Mouse (Mus musculus): ENCODE measurements around the gene Rcbtb2. TPM values are rescaled to one million over a fixed set of nuclear protein-coding genes. Genes with fewer than 3 reads are reported as not detected.
A peak's percentile ranks its signal among the peaks of the same experiment; 100 is the strongest.

Rcbtb2 gene
- polyA plus RNA-seq, 1 experiment, result 11.8 TPM

DNA sequence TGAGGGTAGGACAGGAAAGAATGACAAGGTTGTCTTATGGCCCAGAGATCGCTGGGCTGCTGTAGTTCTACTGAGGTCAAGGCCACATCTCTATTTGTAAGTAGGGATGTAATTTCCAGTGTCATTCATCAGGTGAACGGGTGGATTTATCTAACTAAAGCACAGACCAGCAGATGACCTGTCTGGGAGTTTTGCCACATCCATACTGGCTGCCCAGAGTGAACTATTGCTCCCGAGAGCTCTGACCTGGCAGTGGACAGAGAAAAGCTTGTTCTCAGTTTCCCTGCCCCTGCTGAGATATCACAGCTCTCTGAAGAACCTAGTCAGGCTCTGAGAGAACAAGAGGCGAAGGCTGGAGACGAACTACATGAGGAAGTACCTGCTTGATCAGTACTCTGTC, 14.4 kb downstream of the Rcbtb2 start:
- H3K36me3 ChIP-seq (ENCODE audit: control insufficient read depth, insufficient read depth), result no peaks in the 10 kb centered on the region
- no peak overlapping the region for H3K4me3 ChIP-seq
- H3ac ChIP-seq (ENCODE audit: control insufficient read depth, insufficient read length), result no peak overlapping the region
- TF ChIP-seq CEBPB (IDR thresholded peaks at IDR 0.05; ENCODE audit: insufficient read depth, poor library complexity, severe bottlenecking), result no peak
- TF ChIP-seq MAX (IDR thresholded peaks at IDR 0.05; ENCODE audit: low read depth), result no peak
- TF ChIP-seq SRF (IDR thresholded peaks at IDR 0.05; ENCODE audit: control insufficient read depth, insufficient read length, low read depth), result no peak
- no peak for TF ChIP-seq E2F4 (IDR thresholded peaks at IDR 0.05; ENCODE audit: insufficient read depth)
- no peak for TF ChIP-seq TCF3 (IDR thresholded peaks at IDR 0.05; ENCODE audit: insufficient read length, low read depth)
- TF ChIP-seq MYOD1 (IDR thresholded peaks at IDR 0.05; ENCODE audit: control insufficient read depth in 1 of 3, insufficient read length in 2 of 3, low read depth in 2 of 3), result no peak
- TF ChIP-seq USF1 (IDR thresholded peaks at IDR 0.05; ENCODE audit: low read depth), result no peak
- no peaks in the 10 kb centered on the region for H3K79me2 ChIP-seq (ENCODE audit: control insufficient read depth, insufficient read depth)
- H3K27me3 ChIP-seq (ENCODE audit: control insufficient read depth, insufficient read depth, insufficient read length), result no peaks in the 10 kb centered on the region
- no peak overlapping the region for H3K4me2 ChIP-seq (ENCODE audit: low read depth)

DNA sequence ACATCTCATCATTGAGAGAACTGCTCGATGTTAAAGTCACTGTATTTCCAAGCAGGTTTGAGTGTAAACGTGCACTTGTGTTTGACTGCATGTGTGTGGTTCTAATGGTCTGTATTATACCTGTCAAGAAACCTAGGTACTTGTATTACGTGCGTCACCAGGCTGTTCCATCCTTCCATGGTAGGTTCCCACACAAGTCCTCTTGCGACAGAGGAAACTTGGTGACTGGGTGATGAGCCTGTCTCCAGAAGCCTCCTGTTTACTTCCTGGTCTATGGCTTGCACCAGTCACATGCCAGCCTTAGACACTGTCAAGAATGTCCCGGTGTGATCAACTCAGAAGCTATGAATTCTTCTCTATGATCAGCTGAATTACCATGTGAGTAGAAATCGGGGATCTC, 15.6 kb downstream of the Rcbtb2 start:
- Histone ChIP-seq H3ac (ENCODE audit: control insufficient read depth, insufficient read length) (no peak overlapping the region), H3K79me2 (ENCODE audit: control insufficient read depth, insufficient read depth) (no peaks in the 10 kb centered on the region), H3K36me3 (ENCODE audit: control insufficient read depth, insufficient read depth) (no peaks in the 10 kb centered on the region), H3K4me2 (ENCODE audit: low read depth) (no peak overlapping the region), H3K27me3 (ENCODE audit: control insufficient read depth, insufficient read depth, insufficient read length) (no peaks in the 10 kb centered on the region), H3K4me3 (no peak overlapping the region)
- TF ChIP-seq MYOD1 (IDR thresholded peaks at IDR 0.05; ENCODE audit: control insufficient read depth in 1 of 3, insufficient read length in 2 of 3, low read depth in 2 of 3), result no peak
- TF ChIP-seq MAX (IDR thresholded peaks at IDR 0.05; ENCODE audit: low read depth), result no peak
- no peak for TF ChIP-seq E2F4 (IDR thresholded peaks at IDR 0.05; ENCODE audit: insufficient read depth)
- no peak for TF ChIP-seq REST (IDR thresholded peaks at IDR 0.05; ENCODE audit: insufficient read depth, insufficient read length)
- TF ChIP-seq SRF (IDR thresholded peaks at IDR 0.05; ENCODE audit: control insufficient read depth, insufficient read length, low read depth), result no peak
- TF ChIP-seq TCF3 (IDR thresholded peaks at IDR 0.05; ENCODE audit: insufficient read length, low read depth), result no peak
- no peak for TF ChIP-seq MYOG (IDR thresholded peaks at IDR 0.05; ENCODE audit: control insufficient read depth in 1 of 3, insufficient read depth in 1 of 3, insufficient read length in 2 of 3, low read depth in 2 of 3)
- no peak for TF ChIP-seq POLR2AphosphoS2 (IDR thresholded peaks at IDR 0.05; ENCODE audit: insufficient read length, low read depth)

DNA sequence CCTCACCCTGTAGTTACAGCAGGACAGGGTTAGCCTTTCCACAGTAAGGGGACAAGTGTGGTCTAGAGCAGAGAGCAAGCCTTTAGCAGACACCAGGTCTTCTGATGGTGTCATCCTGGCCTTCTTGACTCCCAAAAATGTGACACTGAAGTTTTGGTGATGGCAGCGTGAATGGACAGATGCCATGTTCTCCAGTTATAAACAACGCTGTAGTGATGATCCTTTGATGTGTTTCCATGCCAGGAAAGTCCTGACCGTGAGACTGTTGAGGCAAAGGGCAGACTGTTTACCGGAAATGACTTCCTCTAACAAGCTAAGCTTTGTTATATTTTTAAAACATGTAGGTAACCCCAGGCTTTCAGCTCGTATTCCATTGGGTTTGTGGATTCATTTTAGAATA, 17.0 kb downstream of the Rcbtb2 start:
- TF ChIP-seq CEBPB (IDR thresholded peaks at IDR 0.05; ENCODE audit: insufficient read depth, poor library complexity, severe bottlenecking) (no peak), TCF12 (IDR thresholded peaks at IDR 0.05; ENCODE audit: insufficient read depth, poor library complexity, severe bottlenecking) (no peak), USF1 (IDR thresholded peaks at IDR 0.05; ENCODE audit: low read depth) (no peak), TCF3 (IDR thresholded peaks at IDR 0.05; ENCODE audit: insufficient read length, low read depth) (no peak), POLR2AphosphoS2 (IDR thresholded peaks at IDR 0.05; ENCODE audit: insufficient read length, low read depth) (no peak), SRF (IDR thresholded peaks at IDR 0.05; ENCODE audit: control insufficient read depth, insufficient read length, low read depth) (no peak), MYOG (IDR thresholded peaks at IDR 0.05; ENCODE audit: control insufficient read depth in 1 of 3, insufficient read depth in 1 of 3, insufficient read length in 2 of 3, low read depth in 2 of 3) (no peak), REST (IDR thresholded peaks at IDR 0.05; ENCODE audit: insufficient read depth, insufficient read length) (no peak), E2F4 (IDR thresholded peaks at IDR 0.05; ENCODE audit: insufficient read depth) (no peak), MAX (IDR thresholded peaks at IDR 0.05; ENCODE audit: low read depth) (no peak), POLR2A (IDR thresholded peaks at IDR 0.05; ENCODE audit: insufficient read length, low read depth) (no peak), MYOD1 (IDR thresholded peaks at IDR 0.05; ENCODE audit: control insufficient read depth in 1 of 3, insufficient read length in 2 of 3, low read depth in 2 of 3) (no peak)
- Histone ChIP-seq H3K79me2 (ENCODE audit: control insufficient read depth, insufficient read depth) (no peaks in the 10 kb centered on the region), H3K4me2 (ENCODE audit: low read depth) (no peak overlapping the region), H3K36me3 (ENCODE audit: control insufficient read depth, insufficient read depth) (no peaks in the 10 kb centered on the region), H3K4me3 (no peak overlapping the region), H3ac (ENCODE audit: control insufficient read depth, insufficient read length) (no peak overlapping the region), H3K27me3 (ENCODE audit: control insufficient read depth, insufficient read depth, insufficient read length) (no peaks in the 10 kb centered on the region)

DNA sequence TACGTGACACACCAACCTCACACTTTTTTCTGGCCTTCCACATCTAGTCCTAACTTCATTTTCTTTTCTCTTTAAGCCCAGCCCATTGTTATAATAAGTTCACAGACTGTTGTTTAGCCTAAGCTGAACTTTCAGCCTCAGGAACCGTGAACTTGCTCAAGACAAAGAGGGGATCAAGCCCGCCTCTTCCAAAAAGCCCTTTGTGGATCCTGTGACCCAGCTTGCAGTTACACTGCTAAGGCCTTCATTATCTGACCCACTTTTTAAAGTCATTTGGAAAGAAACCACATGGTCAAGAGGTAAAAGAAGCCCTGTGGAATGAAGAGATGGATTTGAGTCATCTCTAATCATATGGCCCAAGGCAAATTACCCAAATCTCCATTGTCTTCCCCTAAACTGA, 19.0 kb downstream of the Rcbtb2 start:
- Histone ChIP-seq H3K4me2 (ENCODE audit: low read depth) (no peak overlapping the region), H3K4me3 (peak overlapping the region; percentile 58), H3K27me3 (ENCODE audit: control insufficient read depth, insufficient read depth, insufficient read length) (no peaks in the 10 kb centered on the region), H3ac (ENCODE audit: control insufficient read depth, insufficient read length) (no peak overlapping the region), H3K79me2 (ENCODE audit: control insufficient read depth, insufficient read depth) (no peaks in the 10 kb centered on the region), H3K36me3 (ENCODE audit: control insufficient read depth, insufficient read depth) (no peaks in the 10 kb centered on the region)
- no peak for TF ChIP-seq TCF12 (IDR thresholded peaks at IDR 0.05; ENCODE audit: insufficient read depth, poor library complexity, severe bottlenecking)
- TF ChIP-seq USF1 (IDR thresholded peaks at IDR 0.05; ENCODE audit: low read depth), result no peak
- no peak for TF ChIP-seq MYOD1 (IDR thresholded peaks at IDR 0.05; ENCODE audit: control insufficient read depth in 1 of 3, insufficient read length in 2 of 3, low read depth in 2 of 3)
- TF ChIP-seq MYOG (IDR thresholded peaks at IDR 0.05; ENCODE audit: control insufficient read depth in 1 of 3, insufficient read depth in 1 of 3, insufficient read length in 2 of 3, low read depth in 2 of 3), result no peak

DNA sequence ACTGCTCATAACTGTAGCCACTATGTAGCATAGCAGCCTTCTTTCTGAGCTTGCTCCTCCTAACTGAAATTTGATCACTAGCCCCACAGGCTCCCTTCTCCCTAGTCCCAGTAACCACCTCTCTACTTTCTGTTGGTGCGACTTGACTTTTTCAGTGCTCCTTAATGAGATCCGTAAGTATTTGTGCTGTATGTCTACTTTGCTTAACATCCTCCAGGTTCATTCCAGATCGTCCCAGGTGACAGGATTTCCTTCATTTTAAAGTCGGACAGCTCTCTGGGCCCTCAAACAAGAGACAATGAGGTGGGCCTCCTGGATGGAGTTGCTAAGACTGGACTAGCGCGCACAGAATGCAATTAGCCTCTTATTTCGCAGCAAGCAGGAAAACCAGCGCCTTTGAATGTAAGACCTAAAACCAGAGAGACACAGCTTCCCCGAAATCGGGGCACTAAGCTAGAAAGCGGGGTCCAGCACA, 19.6 kb downstream of the Rcbtb2 start:
- Histone ChIP-seq H3K4me2 (ENCODE audit: low read depth) (peak overlapping the region; percentile 93), H3K79me2 (ENCODE audit: control insufficient read depth, insufficient read depth) (no peaks in the 10 kb centered on the region), H3ac (ENCODE audit: control insufficient read depth, insufficient read length) (peak overlapping the region; percentile 96), H3K27me3 (ENCODE audit: control insufficient read depth, insufficient read depth, insufficient read length) (no peaks in the 10 kb centered on the region), H3K4me3 (peak overlapping the region; percentile 58), H3K36me3 (ENCODE audit: control insufficient read depth, insufficient read depth) (no peaks in the 10 kb centered on the region)
- no peak for TF ChIP-seq E2F4 (IDR thresholded peaks at IDR 0.05; ENCODE audit: insufficient read depth)
- no peak for TF ChIP-seq USF1 (IDR thresholded peaks at IDR 0.05; ENCODE audit: low read depth)
- no peak for TF ChIP-seq POLR2AphosphoS2 (IDR thresholded peaks at IDR 0.05; ENCODE audit: insufficient read length, low read depth)
- TF ChIP-seq MYOG (IDR thresholded peaks at IDR 0.05; ENCODE audit: control insufficient read depth in 1 of 3, insufficient read depth in 1 of 3, insufficient read length in 2 of 3, low read depth in 2 of 3), result no peak
- TF ChIP-seq CEBPB (IDR thresholded peaks at IDR 0.05; ENCODE audit: insufficient read depth, poor library complexity, severe bottlenecking), result no peak
- TF ChIP-seq POLR2A (IDR thresholded peaks at IDR 0.05; ENCODE audit: insufficient read length, low read depth), result no peak
- no peak for TF ChIP-seq REST (IDR thresholded peaks at IDR 0.05; ENCODE audit: insufficient read depth, insufficient read length)
- no peak for TF ChIP-seq MYOD1 (IDR thresholded peaks at IDR 0.05; ENCODE audit: control insufficient read depth in 1 of 3, insufficient read length in 2 of 3, low read depth in 2 of 3)
- TF ChIP-seq TCF12 (IDR thresholded peaks at IDR 0.05; ENCODE audit: insufficient read depth, poor library complexity, severe bottlenecking), result no peak
- no peak for TF ChIP-seq MAX (IDR thresholded peaks at IDR 0.05; ENCODE audit: low read depth)
- no peak for TF ChIP-seq SRF (IDR thresholded peaks at IDR 0.05; ENCODE audit: control insufficient read depth, insufficient read length, low read depth)
- TF ChIP-seq TCF3 (IDR thresholded peaks at IDR 0.05; ENCODE audit: insufficient read length, low read depth), result no peak

Measured in myocyte (in vitro differentiated cells).